17 mouse cellular contexts compared by ENCODE assay signal in genomic region chr8:115380017-115380416, GRCm38 (mm10).
DNase-seq lines count a peak whose midpoint lies in the region; ATAC-seq lines count a peak whose summit lies in the region.
"Had no signal": no experiment of that assay in that cellular context is flagged by ENCODE, and none has a peak within 500 bp of the region (broad histone marks: within the 10 kb centered on the region; RNA-seq: fewer than 3 reads in every experiment).

No protein-coding gene starts in this region.

- DNase-seq in adrenal gland, adult 2 months: peak; percentile 19
- DNase-seq in adrenal gland, postnatal 10 days: no peak
- no peak for DNase-seq in frontal cortex, postnatal 25 days (ENCODE audit: low spot score in 2 of 2)
- peak; percentile 28 for DNase-seq in right cerebral cortex, adult 18-20 months
- no peak for DNase-seq in right cerebral cortex, postnatal 25 days
- DNase-seq: adrenal gland, adult 8-10 months; B cell, adult 2 months; cerebellum, adult 11-12 months; cerebellum, adult 2 months; cerebellum, adult 9-10 months; cerebellum, postnatal 10 days; cerebellum, postnatal 25 days; forebrain, postnatal 0 days had no signal

- ATAC-seq in frontal cortex, adult (ENCODE audit: low TSS enrichment): peak; percentile 73
- ATAC-seq: CD4-positive, CD25-positive, alpha-beta regulatory T cell, adult 4 months; forebrain, embryonic 13.5 days; forebrain, embryonic 15.5 days; forebrain, postnatal 0 days had no signal

Comparison
In these comparisons a context has a peak if more than half of its experiments do, and no peak if none do; other contexts are left out.
1. DNase-seq: peak in adrenal gland, adult 2 months (single experiment) and right cerebral cortex, adult 18-20 months (single experiment); none in adrenal gland, postnatal 10 days (single experiment), frontal cortex, postnatal 25 days (0 of 2) and right cerebral cortex, postnatal 25 days (single experiment).